Mouse (Mus musculus): ENCODE data around the gene Flt4.

GRCm38 (mm10) chr11:49695013-49695412 is 86.0 kb downstream of the Flt4 start:
- no peak for TF ChIP-seq EP300 (IDR thresholded peaks at IDR 0.05; ENCODE audit: low read depth)
- TF ChIP-seq CTCF (IDR thresholded peaks at IDR 0.05; ENCODE audit: low read depth): no peak
